Mouse (Mus musculus) spleen, adult 2 months (tissue): Measurements from ENCODE around the gene Kcnip3.
A peak's percentile ranks its signal among the peaks of the same experiment; 100 is the strongest.

Source experiments
- CTCF ChIP-seq: fragments of 200-500 bp; IDR thresholded peaks from 2 replicates; pipeline ENCODE4 v1.5.1; 2011; ENCODE audit warnings: mild to moderate bottlenecking, inconsistent platforms; ENCODE audit not compliant: insufficient read depth, insufficient read length, insufficient replicate concordance; ENCODE audit errors: extremely low read depth
- POLR2A ChIP-seq: fragments of 200-500 bp; IDR thresholded peaks from 2 replicates; pipeline ENCODE4 v1.6.1; 2011; ENCODE audit warnings: low read depth, low read length, inconsistent platforms

DNA sequence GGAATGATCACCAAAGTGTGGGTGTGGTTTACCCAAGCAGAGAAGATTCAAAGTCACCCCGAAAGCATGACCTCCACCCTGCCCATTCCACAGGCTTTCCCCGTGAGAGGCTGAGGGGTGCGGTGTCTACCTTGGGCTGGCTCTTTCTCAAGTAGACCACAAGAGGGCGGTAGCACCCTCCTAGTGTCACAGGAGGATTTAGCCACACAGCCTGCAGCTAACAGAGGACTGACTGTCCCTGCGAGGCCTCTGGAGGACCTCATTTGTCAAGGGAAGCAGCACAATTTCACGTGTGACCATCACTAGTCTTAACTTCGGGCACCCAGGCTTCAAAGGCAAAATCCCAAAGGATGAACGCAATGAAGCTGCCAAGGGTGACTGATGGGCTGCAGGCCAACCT lies 59.6 kb downstream of the Kcnip3 start:
- TF ChIP-seq POLR2A, result no peak
- TF ChIP-seq CTCF, result peak; percentile 66; the same call in 1 of the 2 replicates
